Mouse (Mus musculus) left cerebral cortex, adult 6 months (tissue): Measurements from ENCODE around the gene Foxs1. TPM values are rescaled to one million over a fixed set of nuclear protein-coding genes. Genes with fewer than 3 reads are reported as not detected.

ENCODE experiments used
- long read RNA-seq, 2 experiments: library from polyadenylated mRNA; unstranded; transcript quantifications; one replicate each; pipeline ENCODE4 v2.0.0; 2019 to 2020
- polyA plus RNA-seq: library from polyadenylated mRNA; unstranded; fragments of <200 nt; fragmentation: Nextera tagmentation; gene quantifications from 2 replicates; pipeline ENCODE4 v1.2.3, GENCODE M21; 2021

The Foxs1 gene
- polyA plus RNA-seq = 0.68 and 0.96 TPM in 2 replicates
- long read RNA-seq, experiment 1 = 0 reads
- long read RNA-seq, experiment 2 = 0 reads

DNA sequence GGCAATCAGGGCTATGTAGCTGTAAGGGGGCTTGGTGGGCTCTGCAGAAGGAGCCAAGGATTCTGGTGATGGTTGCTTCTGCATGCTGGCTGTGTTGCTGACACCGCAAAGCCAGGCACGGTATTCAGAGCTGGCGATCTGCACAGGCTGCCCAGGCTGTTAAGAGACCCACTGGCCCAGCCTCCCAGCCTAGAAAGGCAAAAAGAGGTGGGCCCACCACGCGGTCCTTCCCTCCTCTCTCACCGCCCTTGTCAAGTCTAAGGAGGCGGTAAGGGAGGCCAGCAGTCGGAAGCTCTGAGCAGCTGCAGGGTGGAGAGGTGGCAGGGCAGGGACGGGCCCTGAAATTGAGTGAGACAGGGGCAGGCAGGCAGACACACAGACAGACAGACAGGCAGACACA, at the start of gene Foxs1:
Gene Foxs1 (minus strand): TSS at position 161 of the 400 bp plus-strand sequence.

DNA sequence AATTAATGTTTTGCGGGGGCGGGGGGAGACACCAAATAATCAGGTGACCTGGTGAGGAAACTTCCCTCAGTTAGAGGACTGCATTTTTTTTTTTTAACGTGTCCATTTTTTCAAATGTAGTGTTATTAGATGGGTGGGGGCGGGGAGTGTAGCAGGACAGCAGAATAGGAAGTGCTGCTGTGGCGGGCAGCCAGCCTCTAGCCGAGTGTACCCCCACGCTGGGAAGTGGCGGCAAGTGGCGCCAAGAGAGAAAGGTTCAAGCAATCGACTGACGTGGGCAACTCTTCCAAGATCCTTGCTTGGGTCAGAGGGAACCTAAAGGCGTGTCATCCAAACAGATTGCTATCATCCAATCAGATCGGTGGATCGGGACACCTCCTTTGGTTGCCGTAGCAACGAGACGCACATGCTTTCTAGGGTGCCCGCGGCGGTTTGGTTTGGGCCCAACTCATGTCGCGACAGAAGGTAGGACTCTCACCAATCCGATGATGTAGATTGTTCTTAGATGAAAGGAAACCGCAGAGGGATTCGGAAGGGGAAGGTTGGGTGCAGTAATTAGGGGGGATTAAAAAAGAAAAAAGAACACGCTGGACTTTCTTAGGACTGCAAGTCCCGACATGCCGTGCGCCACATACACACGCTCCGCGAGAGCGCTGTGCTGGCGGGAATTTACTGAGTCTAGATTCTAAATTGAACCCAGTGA, 29.2 kb upstream of the Foxs1 start, which contains the start of gene Ttll9:
Gene Ttll9 (plus strand): TSS at position 395 of the 703 bp plus-strand sequence.

DNA sequence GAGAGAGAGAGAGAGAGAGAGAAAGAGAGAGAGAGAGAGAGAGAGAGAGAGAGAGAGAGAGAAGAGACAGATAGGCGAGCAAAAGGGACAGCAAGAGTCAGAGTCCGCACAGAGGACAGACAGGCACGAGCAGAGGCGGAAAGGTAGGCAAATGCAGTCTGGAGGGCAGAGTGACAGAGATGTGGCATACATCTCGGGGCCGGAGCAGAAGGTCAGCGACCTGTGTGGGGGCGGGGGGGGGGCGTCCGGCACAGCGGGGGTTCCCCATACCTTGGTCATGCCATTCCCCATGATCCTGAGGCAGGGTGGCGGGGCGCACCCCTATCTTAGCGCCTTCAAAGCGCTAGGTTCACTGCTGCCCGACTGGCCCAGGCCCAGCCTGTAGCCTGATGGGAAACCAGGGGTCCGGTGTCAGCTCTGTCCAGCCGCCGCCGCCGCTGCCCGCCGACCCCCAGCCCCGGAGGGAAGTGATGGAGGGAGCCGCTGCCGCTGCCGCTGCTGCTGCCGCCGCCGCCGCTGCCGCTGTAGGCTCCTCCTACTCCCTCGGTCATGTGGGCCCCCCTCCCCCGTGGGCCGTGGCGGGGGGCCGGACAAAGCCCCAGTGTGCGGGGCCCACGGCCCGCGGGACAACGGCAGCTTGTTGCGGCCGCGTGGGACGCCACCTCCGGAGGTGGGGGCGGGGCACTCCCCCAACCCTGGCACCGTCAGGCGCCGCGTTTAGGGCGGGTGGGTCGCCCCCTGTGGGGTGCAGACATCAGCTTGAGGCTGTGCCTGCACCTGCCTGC, 18.2 kb upstream of the Foxs1 start, which contains the start of gene Dusp15:
Gene Dusp15 (minus strand): TSS at position 634 of the 785 bp plus-strand sequence.

DNA sequence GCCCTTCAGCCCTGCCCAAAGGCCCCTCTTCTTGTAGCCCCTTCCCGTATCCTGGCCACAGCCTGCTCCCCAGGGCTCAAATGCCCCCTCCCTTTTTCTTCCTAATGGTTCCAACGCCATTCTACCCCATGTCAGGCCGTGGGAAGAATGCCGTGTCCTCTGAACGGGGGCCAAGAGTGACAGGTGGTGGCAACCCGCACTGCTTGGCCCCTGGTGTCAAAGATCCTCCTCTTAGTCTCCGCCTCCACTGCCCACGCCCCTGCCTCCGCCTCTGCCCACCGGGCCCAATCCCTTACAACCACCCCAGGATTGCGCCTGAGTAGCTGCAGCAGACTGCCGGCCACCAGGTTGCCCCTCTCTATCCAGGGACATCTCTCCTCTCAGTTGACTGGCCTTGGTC, 22.0 kb downstream of the Foxs1 start, which contains the start of gene Mylk2:
Gene Mylk2 (plus strand): TSS at position 322 of the 400 bp plus-strand sequence.

Other genes with a start within 250 kb of the Foxs1 start
- 19.3 and 26.8 TPM in 2 replicates for gene Mcts2, start 246.2 kb downstream of the Foxs1 start, polyA plus RNA-seq
- gene Id1, start 197.0 kb downstream of the Foxs1 start, polyA plus RNA-seq = 15.0 and 15.2 TPM in 2 replicates
- 6.5 and 6.9 TPM in 2 replicates for gene Cox4i2, start 179.0 kb downstream of the Foxs1 start, polyA plus RNA-seq
- gene Bcl2l1, start 101.5 kb downstream of the Foxs1 start, polyA plus RNA-seq = 145 and 169 TPM in 2 replicates
- gene Tpx2, start 85.2 kb downstream of the Foxs1 start, polyA plus RNA-seq = 0.74 and 1.2 TPM in 2 replicates
- not detected in 2 replicates for gene Mylk2, start 21.9 kb downstream of the Foxs1 start, polyA plus RNA-seq
- gene Dusp15, start 18.5 kb upstream of the Foxs1 start, polyA plus RNA-seq = 13.1 and 17.5 TPM in 2 replicates
- gene Ttll9, start 29.3 kb upstream of the Foxs1 start, polyA plus RNA-seq = 0.94 and 0.98 TPM in 2 replicates
- gene Pdrg1, start 82.2 kb upstream of the Foxs1 start, polyA plus RNA-seq = 51.4 and 81.6 TPM in 2 replicates
- 0.16 and 0.21 TPM in 2 replicates for gene Xkr7, start 98.6 kb upstream of the Foxs1 start, polyA plus RNA-seq
- 0.26 and 0.44 TPM in 2 replicates for gene Ccm2l, start 132.7 kb upstream of the Foxs1 start, polyA plus RNA-seq
- 1.6 and 2.4 TPM in 2 replicates for gene Hck, start 175.3 kb upstream of the Foxs1 start, polyA plus RNA-seq
- 53.1 and 56.6 TPM in 2 replicates for gene Tm9sf4, start 228.1 kb upstream of the Foxs1 start, polyA plus RNA-seq